Mouse (Mus musculus) neural tube, embryonic 14.5 days (tissue): ENCODE data around the gene Wfdc21. TPM values are rescaled to one million over a fixed set of nuclear protein-coding genes. Genes with fewer than 3 reads are reported as not detected.

ENCODE experiments used
- ATAC-seq: fragments of 200-750 bp; cut with Nextera tagmentation; 2 replicates; pipeline ENCODE4 v1.8.0; 2017; ENCODE audit warnings: low read depth, mild to moderate bottlenecking, moderate TSS enrichment, moderate library complexity
- H3K27ac ChIP-seq: fragments of 300-500 bp; sonication (generic); 2 replicates; pipeline ENCODE4 v1.5.1; 2014; ENCODE audit warnings: low read depth, mild to moderate bottlenecking, control low read depth, low read length, moderate library complexity, mixed read lengths
- H3K27me3 ChIP-seq: fragments of 300-500 bp; sonication (generic); 2 replicates; pipeline ENCODE4 v1.6.1; 2014; ENCODE audit warnings: low read length; ENCODE audit not compliant: control insufficient read depth, insufficient read depth
- H3K36me3 ChIP-seq: fragments of 300-500 bp; sonication (generic); 2 replicates; pipeline ENCODE4 v1.6.1; 2014; ENCODE audit warnings: low read length, mixed read lengths; ENCODE audit not compliant: control insufficient read depth, insufficient read depth
- H3K4me1 ChIP-seq: fragments of 300-500 bp; sonication (generic); 2 replicates; pipeline ENCODE4 v1.6.1; 2014; ENCODE audit warnings: low read length; ENCODE audit not compliant: control insufficient read depth, insufficient read depth
- H3K4me2 ChIP-seq: fragments of 300-500 bp; sonication (generic); 2 replicates; pipeline ENCODE4 v1.6.1; 2014; ENCODE audit warnings: mild to moderate bottlenecking, low read depth, low read length, control low read depth
- H3K4me3 ChIP-seq: fragments of 300-500 bp; sonication (generic); 2 replicates; pipeline ENCODE4 v1.5.1; 2014; ENCODE audit warnings: low read depth, low read length, control low read depth, mixed read lengths
- H3K9ac ChIP-seq: fragments of 300-500 bp; sonication (generic); replicated peaks from 2 replicates; pipeline ENCODE4 v1.6.1; 2014; ENCODE audit warnings: low read depth, mild to moderate bottlenecking, control low read depth, low read length, mixed read lengths
- H3K9me3 ChIP-seq: fragments of 300-500 bp; sonication (generic); 2 replicates; pipeline ENCODE4 v1.6.1; 2016; ENCODE audit warnings: low read length; ENCODE audit not compliant: control insufficient read depth
- WGBS: fragments of 180-500 bp; shearing (Covaris S2); extraction: QIAGEN DNeasy Blood & Tissue Kit; methylation state at CpG from one replicate; pipeline ENCODE4 v1.1.7; 2014; 5-methylcytosine and 5-hydroxymethylcytosine counted together
- polyA plus RNA-seq: library from polyadenylated mRNA; unstranded; fragments of >200 nt; fragmentation: Nextera tagmentation; extraction: Ambion mirVana; gene quantifications from 2 replicates; pipeline ENCODE4 v1.2.1, GENCODE M21; 2014

The Wfdc21 gene
- polyA plus RNA-seq, 1 experiment from 2014 or later: not detected

- no peak overlapping the region for H3K4me3 ChIP-seq
- 76% methylated on average over 13 of the region's 13 CpGs for WGBS
- no peaks in the 10 kb centered on the region for H3K4me1 ChIP-seq
- no peaks in the 10 kb centered on the region for H3K9me3 ChIP-seq
- H3K9ac ChIP-seq: no peak overlapping the region
- no peaks in the 10 kb centered on the region for H3K36me3 ChIP-seq
- no peak for ATAC-seq
- no peak overlapping the region for H3K27ac ChIP-seq
- no peak overlapping the region for H3K4me2 ChIP-seq
- H3K27me3 ChIP-seq: no peaks in the 10 kb centered on the region
These were observed 42.5 kb downstream of the Wfdc21 start for GRCm38 (mm10) chr11:83789259-83789658.

- Histone ChIP-seq H3K36me3 (no peaks in the 10 kb centered on the region), H3K9me3 (no peaks in the 10 kb centered on the region), H3K4me2 (no peak overlapping the region), H3K27me3 (no peaks in the 10 kb centered on the region), H3K27ac (no peak overlapping the region), H3K9ac (no peak overlapping the region), H3K4me1 (no peaks in the 10 kb centered on the region), H3K4me3 (no peak overlapping the region)
- WGBS: 69% methylated on average over 4 of the region's 4 CpGs
- ATAC-seq: no peak
These were observed 44.4 kb downstream of the Wfdc21 start for GRCm38 (mm10) chr11:83791133-83791532.

GRCm38 (mm10) chr11:83792316-83792914, 45.7 kb downstream of the Wfdc21 start:
- H3K27me3 ChIP-seq: no peaks in the 10 kb centered on the region
- no peak overlapping the region for H3K4me3 ChIP-seq
- no peaks in the 10 kb centered on the region for H3K9me3 ChIP-seq
- no peak overlapping the region for H3K27ac ChIP-seq
- 84% methylated on average over 12 of the region's 12 CpGs for WGBS
- no peak overlapping the region for H3K9ac ChIP-seq
- H3K4me2 ChIP-seq: no peak overlapping the region
- no peaks in the 10 kb centered on the region for H3K36me3 ChIP-seq
- no peaks in the 10 kb centered on the region for H3K4me1 ChIP-seq
- ATAC-seq: no peak

DNA sequence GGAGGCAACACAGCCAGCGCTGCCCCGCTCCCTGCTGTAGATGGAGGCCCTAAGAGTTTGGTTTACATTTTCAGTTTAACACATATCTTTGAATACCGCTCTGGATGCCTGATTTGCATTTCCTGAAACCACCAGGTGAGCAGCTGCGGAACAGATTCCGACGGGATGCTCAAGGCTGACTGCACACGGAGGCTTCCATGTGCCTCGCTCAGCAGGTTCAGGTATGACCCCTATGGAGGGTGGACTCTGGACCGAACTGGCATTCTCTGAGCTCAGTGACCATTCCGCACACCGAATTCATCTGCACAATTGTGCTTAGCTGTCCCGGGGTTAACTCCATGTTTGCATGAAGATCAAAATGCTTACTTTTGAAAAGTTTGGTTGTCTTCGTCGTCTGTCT, 46.5 kb downstream of the Wfdc21 start:
- 85% methylated on average over 14 of the region's 14 CpGs for WGBS
- no peaks in the 10 kb centered on the region for H3K36me3 ChIP-seq
- H3K27me3 ChIP-seq: no peaks in the 10 kb centered on the region
- H3K9me3 ChIP-seq: no peaks in the 10 kb centered on the region
- no peak for ATAC-seq
- H3K27ac ChIP-seq: no peak overlapping the region
- H3K4me2 ChIP-seq: no peak overlapping the region
- H3K4me3 ChIP-seq: no peak overlapping the region
- H3K9ac ChIP-seq: no peak overlapping the region
- no peaks in the 10 kb centered on the region for H3K4me1 ChIP-seq

DNA sequence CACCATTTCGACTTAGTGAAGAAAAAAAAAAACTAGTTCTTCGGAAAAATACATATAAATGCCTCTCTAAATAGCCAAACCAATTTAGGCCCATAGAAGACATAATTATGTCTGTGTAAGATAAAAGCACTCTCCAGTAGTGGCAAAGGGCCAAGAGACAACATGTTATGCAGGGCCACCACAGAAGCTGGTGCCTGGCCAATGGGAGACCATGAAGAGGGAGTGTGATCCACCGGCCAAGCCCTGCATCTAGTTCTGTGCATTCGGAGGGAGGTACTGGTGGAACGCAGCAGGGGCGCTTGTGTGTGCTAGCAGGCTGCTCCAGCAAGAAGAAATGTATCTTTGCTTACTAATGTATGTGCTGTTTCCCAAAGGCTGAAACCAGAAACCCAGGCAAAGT, 49.4 kb downstream of the Wfdc21 start:
- Histone ChIP-seq H3K4me1 (no peaks in the 10 kb centered on the region), H3K27ac (no peak overlapping the region), H3K27me3 (no peaks in the 10 kb centered on the region), H3K9ac (no peak overlapping the region), H3K9me3 (no peaks in the 10 kb centered on the region), H3K4me2 (no peak overlapping the region), H3K36me3 (no peaks in the 10 kb centered on the region), H3K4me3 (no peak overlapping the region)
- WGBS: 80% methylated on average over 6 of the region's 6 CpGs
- ATAC-seq: no peak

GRCm38 (mm10) chr11:83796980-83797608, 50.4 kb downstream of the Wfdc21 start:
- H3K4me1 ChIP-seq: no peaks in the 10 kb centered on the region
- 84% methylated on average over 10 of the region's 10 CpGs for WGBS
- no peaks in the 10 kb centered on the region for H3K36me3 ChIP-seq
- no peak overlapping the region for H3K4me3 ChIP-seq
- no peak for ATAC-seq
- no peak overlapping the region for H3K4me2 ChIP-seq
- no peak overlapping the region for H3K27ac ChIP-seq
- no peaks in the 10 kb centered on the region for H3K27me3 ChIP-seq
- H3K9me3 ChIP-seq: no peaks in the 10 kb centered on the region
- no peak overlapping the region for H3K9ac ChIP-seq

DNA sequence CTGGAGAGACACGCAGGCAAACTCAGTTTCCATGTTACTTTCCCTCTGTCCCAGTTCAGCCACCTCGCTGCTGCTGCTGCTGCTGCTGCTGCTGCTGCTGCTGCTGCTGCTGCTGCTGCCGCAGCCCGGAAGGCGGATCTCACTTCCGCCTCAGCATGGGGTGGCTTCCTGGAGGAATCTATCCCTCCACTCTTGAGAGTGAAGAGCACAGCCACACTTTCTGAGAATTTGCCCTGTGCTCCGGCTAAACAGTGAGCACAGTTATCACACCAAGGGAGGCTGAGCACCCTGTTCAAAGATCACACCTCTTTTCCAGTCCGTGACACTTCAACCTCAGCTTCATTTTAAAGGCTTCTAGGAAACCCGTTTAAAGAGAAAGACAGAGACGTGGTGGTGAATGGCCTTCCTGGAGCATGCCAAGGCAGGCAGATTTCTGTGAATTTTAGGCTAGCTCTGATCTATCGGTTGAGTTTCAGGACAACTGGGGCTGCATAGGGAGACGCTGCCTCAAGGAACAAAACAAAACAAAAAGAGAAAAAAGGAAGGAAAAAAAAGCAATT, 53.2 kb downstream of the Wfdc21 start:
- H3K4me3 ChIP-seq: no peak overlapping the region
- no peak overlapping the region for H3K27ac ChIP-seq
- no peaks in the 10 kb centered on the region for H3K36me3 ChIP-seq
- H3K9ac ChIP-seq: no peak overlapping the region
- no peak overlapping the region for H3K4me2 ChIP-seq
- no peaks in the 10 kb centered on the region for H3K4me1 ChIP-seq
- no peaks in the 10 kb centered on the region for H3K9me3 ChIP-seq
- ATAC-seq: no peak
- H3K27me3 ChIP-seq: no peaks in the 10 kb centered on the region
- 74% methylated on average over 12 of the region's 12 CpGs for WGBS

DNA sequence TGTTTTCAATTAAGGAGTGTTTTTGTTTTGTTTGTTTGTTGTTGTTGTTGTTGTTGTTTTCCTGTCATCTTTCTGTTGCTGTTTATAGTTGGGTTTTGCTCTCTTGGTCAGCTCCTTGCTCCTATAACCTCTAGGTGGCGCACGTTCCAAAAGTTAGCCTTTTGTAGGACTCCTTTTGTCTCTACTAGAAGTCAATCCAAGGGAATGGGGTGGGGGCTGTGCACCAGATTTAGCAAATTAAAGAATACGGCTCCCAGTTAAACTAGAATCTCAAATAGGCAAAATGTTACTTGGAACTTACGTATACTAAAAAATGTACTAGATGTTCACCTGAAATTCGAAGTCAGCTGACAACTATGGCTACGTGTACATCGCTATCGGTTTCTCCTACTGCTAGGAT, 55.4 kb downstream of the Wfdc21 start:
- 69% methylated on average over 8 of the region's 8 CpGs for WGBS

More for the DNA sequence above, 55.4 kb downstream of the Wfdc21 start:
- Histone ChIP-seq H3K4me1 (no peaks in the 10 kb centered on the region), H3K9me3 (no peaks in the 10 kb centered on the region), H3K4me3 (no peak overlapping the region), H3K27ac (no peak overlapping the region), H3K36me3 (no peaks in the 10 kb centered on the region), H3K27me3 (no peaks in the 10 kb centered on the region), H3K9ac (no peak overlapping the region), H3K4me2 (no peak overlapping the region)
- ATAC-seq: no peak
